Mouse (Mus musculus): ENCODE measurements around the gene Cd37. TPM values are rescaled to one million over a fixed set of nuclear protein-coding genes. Genes with fewer than 3 reads are reported as not detected.
A peak's percentile ranks its signal among the peaks of the same experiment; 100 is the strongest.
"Not testable (repeated sequence)": the region's sequence is repeated elsewhere in the genome, so short reads cannot be mapped to it uniquely, and the experiment has no call there.

The Cd37 gene
- 1.1 TPM in 2 replicates for polyA plus RNA-seq (2016; fragmentation: Nextera tagmentation; extraction: Ambion mirVana)

- H3K27ac ChIP-seq: no peak within 1 kb of the TSS
- peak within 1 kb of the TSS; percentile 3; the same call in 1 of the 2 replicates for H3K4me3 ChIP-seq
- no peaks in the 10 kb centered on the region for H3K9me3 ChIP-seq
- H3K4me1 ChIP-seq: peaks cover 47% of the 10 kb centered on the region
- peaks cover 76% of the 10 kb centered on the region for H3K27me3 ChIP-seq (ENCODE audit: poor library complexity, severe bottlenecking)
- peaks cover 4% of the 10 kb centered on the region for H3K36me3 ChIP-seq (replicated peaks)
- WGBS: 40% methylated on average over 20 of the region's 20 CpGs
- no peak for DNase-seq (ENCODE audit: extremely low spot score, low spot score)
These were observed at the start of gene Cd37 for GRCm38 (mm10) chr7:45238723-45239496. TSS of gene Cd37 (minus strand) at chr7:45239115.

GRCm38 (mm10) chr7:45286486-45286885 is 47.6 kb upstream of the Cd37 start:
- DNase-seq (ENCODE audit: extremely low spot score, low spot score): no peak
- WGBS: 89% methylated on average over 13 of the region's 13 CpGs

GRCm38 (mm10) chr7:45277136-45277760 is 38.3 kb upstream of the Cd37 start, which contains the start of gene Slc6a21:
TSS of gene Slc6a21 (plus strand) at chr7:45277513.
- peak within 1 kb of the TSS; percentile 56 for H3K4me3 ChIP-seq
- peaks cover 29% of the 10 kb centered on the region; the same call in 1 of the 2 replicates for H3K27me3 ChIP-seq (ENCODE audit: poor library complexity, severe bottlenecking)
- no peaks in the 10 kb centered on the region for H3K36me3 ChIP-seq (replicated peaks)
- WGBS: 7% methylated on average over 44 of the region's 44 CpGs
- peak within 1 kb of the TSS; percentile 53; the same call in 1 of the 2 replicates for H3K27ac ChIP-seq
- H3K4me1 ChIP-seq: peaks cover 17% of the 10 kb centered on the region
- DNase-seq (ENCODE audit: extremely low spot score, low spot score): peak; percentile 72
- H3K9me3 ChIP-seq: no peaks in the 10 kb centered on the region

More at GRCm38 (mm10) chr7:45286486-45286885, 47.6 kb upstream of the Cd37 start:
- H3K27me3 ChIP-seq (ENCODE audit: poor library complexity, severe bottlenecking): no peaks in the 10 kb centered on the region
- H3K4me3 ChIP-seq: no peak overlapping the region
- H3K4me1 ChIP-seq: no peaks in the 10 kb centered on the region
- H3K27ac ChIP-seq: no peak overlapping the region
- no peaks in the 10 kb centered on the region for H3K9me3 ChIP-seq
- H3K36me3 ChIP-seq (replicated peaks): no peaks in the 10 kb centered on the region

GRCm38 (mm10) chr7:45273672-45274071 is 34.8 kb upstream of the Cd37 start:
- WGBS: 90% methylated on average over 8 of the region's 8 CpGs

GRCm38 (mm10) chr7:45272786-45273412 is 34.0 kb upstream of the Cd37 start:
- Histone ChIP-seq H3K27me3 (ENCODE audit: poor library complexity, severe bottlenecking) (peaks cover 32% of the 10 kb centered on the region), H3K36me3 (replicated peaks) (no peaks in the 10 kb centered on the region), H3K27ac (peak overlapping the region; percentile 26), H3K4me1 (peaks cover 23% of the 10 kb centered on the region), H3K9me3 (no peaks in the 10 kb centered on the region), H3K4me3 (peak overlapping the region; percentile 3; the same call in 1 of the 2 replicates)
- 60% methylated on average over 10 of the region's 10 CpGs for WGBS
- DNase-seq (ENCODE audit: extremely low spot score, low spot score): no peak

More at GRCm38 (mm10) chr7:45273672-45274071, 34.8 kb upstream of the Cd37 start:
- no peak for DNase-seq (ENCODE audit: extremely low spot score, low spot score)
- Histone ChIP-seq H3K27ac (peak overlapping the region; percentile 26; the same call in 1 of the 2 replicates), H3K4me3 (no peak overlapping the region), H3K9me3 (no peaks in the 10 kb centered on the region), H3K36me3 (replicated peaks) (no peaks in the 10 kb centered on the region), H3K4me1 (peaks cover 19% of the 10 kb centered on the region), H3K27me3 (ENCODE audit: poor library complexity, severe bottlenecking) (peaks cover 30% of the 10 kb centered on the region)

GRCm38 (mm10) chr7:45265518-45265917 is 26.6 kb upstream of the Cd37 start:
- DNase-seq (ENCODE audit: extremely low spot score, low spot score): no peak
- Histone ChIP-seq H3K27me3 (ENCODE audit: poor library complexity, severe bottlenecking) (peaks cover 23% of the 10 kb centered on the region; the same call in 1 of the 2 replicates), H3K4me3 (no peak overlapping the region), H3K9me3 (no peaks in the 10 kb centered on the region), H3K27ac (no peak overlapping the region), H3K4me1 (peaks cover 7% of the 10 kb centered on the region), H3K36me3 (replicated peaks) (no peaks in the 10 kb centered on the region)
- WGBS: 77% methylated on average over 1 of the region's 1 CpGs

GRCm38 (mm10) chr7:45264348-45264747 is 25.4 kb upstream of the Cd37 start:
- Histone ChIP-seq H3K27me3 (ENCODE audit: poor library complexity, severe bottlenecking) (peaks cover 30% of the 10 kb centered on the region), H3K27ac (no peak overlapping the region), H3K4me1 (peaks cover 7% of the 10 kb centered on the region), H3K9me3 (no peaks in the 10 kb centered on the region), H3K36me3 (replicated peaks) (no peaks in the 10 kb centered on the region), H3K4me3 (no peak overlapping the region)
- no peak for DNase-seq (ENCODE audit: extremely low spot score, low spot score)
- 79% methylated on average over 3 of the region's 3 CpGs for WGBS

- H3K27me3 ChIP-seq (ENCODE audit: poor library complexity, severe bottlenecking): peaks cover 21% of the 10 kb centered on the region
- H3K9me3 ChIP-seq: no peaks in the 10 kb centered on the region
- H3K27ac ChIP-seq: no peak overlapping the region
- no peak overlapping the region for H3K4me3 ChIP-seq
- peaks cover 6% of the 10 kb centered on the region for H3K4me1 ChIP-seq
- WGBS: 79% methylated on average over 7 of the region's 7 CpGs
- DNase-seq (ENCODE audit: extremely low spot score, low spot score): no peak
- H3K36me3 ChIP-seq (replicated peaks): no peaks in the 10 kb centered on the region
These were observed 24.2 kb upstream of the Cd37 start for GRCm38 (mm10) chr7:45263006-45263607.

- WGBS: 76% methylated on average over 7 of the region's 7 CpGs
- Histone ChIP-seq H3K27ac (no peak overlapping the region), H3K9me3 (no peaks in the 10 kb centered on the region), H3K4me1 (no peaks in the 10 kb centered on the region), H3K4me3 (no peak overlapping the region), H3K36me3 (replicated peaks) (no peaks in the 10 kb centered on the region), H3K27me3 (ENCODE audit: poor library complexity, severe bottlenecking) (peaks cover 15% of the 10 kb centered on the region; the same call in 1 of the 2 replicates)
- DNase-seq (ENCODE audit: extremely low spot score, low spot score): no peak
These were observed 23.4 kb upstream of the Cd37 start for GRCm38 (mm10) chr7:45262266-45262665.

- peaks cover 4% of the 10 kb centered on the region; the same call in 1 of the 2 replicates for H3K4me1 ChIP-seq
- H3K4me3 ChIP-seq: no peak overlapping the region
- no peak for DNase-seq (ENCODE audit: extremely low spot score, low spot score)
- H3K27ac ChIP-seq: no peak overlapping the region
- H3K9me3 ChIP-seq: no peaks in the 10 kb centered on the region
- no peaks in the 10 kb centered on the region for H3K36me3 ChIP-seq (replicated peaks)
- peaks cover 15% of the 10 kb centered on the region; the same call in 1 of the 2 replicates for H3K27me3 ChIP-seq (ENCODE audit: poor library complexity, severe bottlenecking)
- 85% methylated on average over 8 of the region's 8 CpGs for WGBS
These were observed 20.4 kb upstream of the Cd37 start for GRCm38 (mm10) chr7:45259281-45259680.

GRCm38 (mm10) chr7:45257063-45257840 is 18.3 kb upstream of the Cd37 start:
- Histone ChIP-seq H3K9me3 (no peaks in the 10 kb centered on the region), H3K27me3 (ENCODE audit: poor library complexity, severe bottlenecking) (peaks cover 15% of the 10 kb centered on the region; the same call in 1 of the 2 replicates), H3K36me3 (replicated peaks) (no peaks in the 10 kb centered on the region), H3K27ac (no peak overlapping the region), H3K4me1 (peaks cover 5% of the 10 kb centered on the region; the same call in 1 of the 2 replicates), H3K4me3 (no peak overlapping the region)
- WGBS: 64% methylated on average over 11 of the region's 11 CpGs
- DNase-seq (ENCODE audit: extremely low spot score, low spot score): no peak

- WGBS: 87% methylated on average over 5 of the region's 7 CpGs
- not testable (repeated sequence) for H3K27ac ChIP-seq; H3K4me1 ChIP-seq; H3K4me3 ChIP-seq; H3K36me3 ChIP-seq (replicated peaks); DNase-seq (ENCODE audit: extremely low spot score, low spot score); H3K27me3 ChIP-seq (ENCODE audit: poor library complexity, severe bottlenecking); H3K9me3 ChIP-seq
These were observed 16.9 kb upstream of the Cd37 start for GRCm38 (mm10) chr7:45255822-45256221.
